Mouse (Mus musculus): ENCODE data around the gene Ppif. TPM values are rescaled to one million over a fixed set of nuclear protein-coding genes. Genes with fewer than 3 reads are reported as not detected.

Ppif gene
- 32.3 and 33.3 TPM in 2 replicates for polyA plus RNA-seq (2014; fragmentation: Nextera tagmentation; extraction: Ambion mirVana)

- peak within 1 kb of the TSS; percentile 88 for H3K4me3 ChIP-seq (ENCODE audit: low read depth, low read length)
- H3K36me3 ChIP-seq (ENCODE audit: control insufficient read depth, insufficient read depth, low read length), result no peaks in the 10 kb centered on the region; the same call in 1 of the 2 replicates
- no peak within 1 kb of the TSS for H3K27ac ChIP-seq (ENCODE audit: low read depth, low read length)
- ATAC-seq (ENCODE audit: low FRiP score) (peak; percentile 92), DNase-seq (ENCODE audit: low spot score) (peak; percentile 98)
- WGBS, result under 1% methylated on average over 70 of the region's 70 CpGs
- no peaks in the 10 kb centered on the region for H3K9me3 ChIP-seq (ENCODE audit: control insufficient read depth, low read length)
- peak within 1 kb of the TSS; percentile 94 for H3K4me2 ChIP-seq (replicated peaks; ENCODE audit: low read depth, low read length)
- H3K4me1 ChIP-seq (replicated peaks; ENCODE audit: control insufficient read depth, insufficient read depth, low read length), result peaks cover 6% of the 10 kb centered on the region; the same call in 1 of the 2 replicates
- H3K9ac ChIP-seq (ENCODE audit: low read depth, low read length), result peak within 1 kb of the TSS; percentile 77
- no peaks in the 10 kb centered on the region for H3K27me3 ChIP-seq (ENCODE audit: control insufficient read depth, insufficient read depth, low read length)
Observed at GRCm38 (mm10) chr14:25693888-25694568, at the start of gene Ppif. TSS of gene Ppif (plus strand) at chr14:25694154.

GRCm38 (mm10) chr14:25645717-25646116 is 48.2 kb upstream of the Ppif start:
- ATAC-seq (ENCODE audit: low FRiP score), result no peak
- no peak overlapping the region for H3K9ac ChIP-seq (ENCODE audit: low read depth, low read length)
- H3K36me3 ChIP-seq (ENCODE audit: control insufficient read depth, insufficient read depth, low read length), result peaks cover 27% of the 10 kb centered on the region
- no peaks in the 10 kb centered on the region for H3K27me3 ChIP-seq (ENCODE audit: control insufficient read depth, insufficient read depth, low read length)
- no peak overlapping the region for H3K4me2 ChIP-seq (replicated peaks; ENCODE audit: low read depth, low read length)
- WGBS, result 93% methylated on average over 9 of the region's 9 CpGs
- no peak for DNase-seq (ENCODE audit: low spot score)
- H3K9me3 ChIP-seq (ENCODE audit: control insufficient read depth, low read length), result no peaks in the 10 kb centered on the region
- no peak overlapping the region for H3K27ac ChIP-seq (ENCODE audit: low read depth, low read length)
- H3K4me1 ChIP-seq (replicated peaks; ENCODE audit: control insufficient read depth, insufficient read depth, low read length), result no peaks in the 10 kb centered on the region
- H3K4me3 ChIP-seq (ENCODE audit: low read depth, low read length), result no peak overlapping the region

GRCm38 (mm10) chr14:25646161-25646621 is 47.8 kb upstream of the Ppif start:
- 74% methylated on average over 2 of the region's 2 CpGs for WGBS
- Histone ChIP-seq H3K9me3 (ENCODE audit: control insufficient read depth, low read length) (no peaks in the 10 kb centered on the region), H3K36me3 (ENCODE audit: control insufficient read depth, insufficient read depth, low read length) (peaks cover 27% of the 10 kb centered on the region), H3K4me3 (ENCODE audit: low read depth, low read length) (no peak overlapping the region), H3K4me1 (replicated peaks; ENCODE audit: control insufficient read depth, insufficient read depth, low read length) (no peaks in the 10 kb centered on the region), H3K27me3 (ENCODE audit: control insufficient read depth, insufficient read depth, low read length) (no peaks in the 10 kb centered on the region), H3K27ac (ENCODE audit: low read depth, low read length) (no peak overlapping the region), H3K9ac (ENCODE audit: low read depth, low read length) (no peak overlapping the region), H3K4me2 (replicated peaks; ENCODE audit: low read depth, low read length) (no peak overlapping the region)
- ATAC-seq (ENCODE audit: low FRiP score) (peak; percentile 45), DNase-seq (ENCODE audit: low spot score) (peak; percentile 86)

- DNase-seq (ENCODE audit: low spot score), result no peak
- no peak overlapping the region for H3K4me3 ChIP-seq (ENCODE audit: low read depth, low read length)
- no peaks in the 10 kb centered on the region for H3K9me3 ChIP-seq (ENCODE audit: control insufficient read depth, low read length)
- no peaks in the 10 kb centered on the region for H3K27me3 ChIP-seq (ENCODE audit: control insufficient read depth, insufficient read depth, low read length)
- H3K27ac ChIP-seq (ENCODE audit: low read depth, low read length), result no peak overlapping the region
- ATAC-seq (ENCODE audit: low FRiP score), result no peak
- H3K9ac ChIP-seq (ENCODE audit: low read depth, low read length), result no peak overlapping the region
- H3K4me2 ChIP-seq (replicated peaks; ENCODE audit: low read depth, low read length), result no peak overlapping the region
- WGBS, result 98% methylated on average over 4 of the region's 4 CpGs
- no peaks in the 10 kb centered on the region for H3K4me1 ChIP-seq (replicated peaks; ENCODE audit: control insufficient read depth, insufficient read depth, low read length)
- peaks cover 47% of the 10 kb centered on the region for H3K36me3 ChIP-seq (ENCODE audit: control insufficient read depth, insufficient read depth, low read length)
Observed at GRCm38 (mm10) chr14:25651131-25651530, 42.8 kb upstream of the Ppif start.

- no peaks in the 10 kb centered on the region for H3K4me1 ChIP-seq (replicated peaks; ENCODE audit: control insufficient read depth, insufficient read depth, low read length)
- no peak overlapping the region for H3K4me2 ChIP-seq (replicated peaks; ENCODE audit: low read depth, low read length)
- no peaks in the 10 kb centered on the region for H3K9me3 ChIP-seq (ENCODE audit: control insufficient read depth, low read length)
- H3K27ac ChIP-seq (ENCODE audit: low read depth, low read length), result no peak overlapping the region
- no peak overlapping the region for H3K9ac ChIP-seq (ENCODE audit: low read depth, low read length)
- H3K36me3 ChIP-seq (ENCODE audit: control insufficient read depth, insufficient read depth, low read length), result peaks cover 48% of the 10 kb centered on the region
- 88% methylated on average over 9 of the region's 9 CpGs for WGBS
- H3K27me3 ChIP-seq (ENCODE audit: control insufficient read depth, insufficient read depth, low read length), result no peaks in the 10 kb centered on the region
- ATAC-seq (ENCODE audit: low FRiP score), result no peak
- DNase-seq (ENCODE audit: low spot score), result no peak
- H3K4me3 ChIP-seq (ENCODE audit: low read depth, low read length), result no peak overlapping the region
Observed at GRCm38 (mm10) chr14:25651905-25652304, 42.0 kb upstream of the Ppif start.

GRCm38 (mm10) chr14:25654401-25655197 is 39.4 kb upstream of the Ppif start:
- Histone ChIP-seq H3K4me3 (ENCODE audit: low read depth, low read length) (no peak overlapping the region), H3K9me3 (ENCODE audit: control insufficient read depth, low read length) (no peaks in the 10 kb centered on the region), H3K36me3 (ENCODE audit: control insufficient read depth, insufficient read depth, low read length) (peaks cover 53% of the 10 kb centered on the region), H3K4me2 (replicated peaks; ENCODE audit: low read depth, low read length) (no peak overlapping the region), H3K27me3 (ENCODE audit: control insufficient read depth, insufficient read depth, low read length) (no peaks in the 10 kb centered on the region), H3K27ac (ENCODE audit: low read depth, low read length) (no peak overlapping the region), H3K9ac (ENCODE audit: low read depth, low read length) (no peak overlapping the region), H3K4me1 (replicated peaks; ENCODE audit: control insufficient read depth, insufficient read depth, low read length) (no peaks in the 10 kb centered on the region)
- ATAC-seq (ENCODE audit: low FRiP score) (no peak), DNase-seq (ENCODE audit: low spot score) (no peak)
- WGBS, result 95% methylated on average over 14 of the region's 14 CpGs

GRCm38 (mm10) chr14:25660661-25661060 is 33.3 kb upstream of the Ppif start:
- Histone ChIP-seq H3K4me3 (ENCODE audit: low read depth, low read length) (no peak overlapping the region), H3K4me1 (replicated peaks; ENCODE audit: control insufficient read depth, insufficient read depth, low read length) (0 out of 2 replicates have a peak, but pooled peaks cover 3% of the 10 kb centered on the region), H3K9me3 (ENCODE audit: control insufficient read depth, low read length) (no peaks in the 10 kb centered on the region), H3K27me3 (ENCODE audit: control insufficient read depth, insufficient read depth, low read length) (no peaks in the 10 kb centered on the region), H3K9ac (ENCODE audit: low read depth, low read length) (no peak overlapping the region), H3K27ac (ENCODE audit: low read depth, low read length) (no peak overlapping the region), H3K36me3 (ENCODE audit: control insufficient read depth, insufficient read depth, low read length) (peaks cover 37% of the 10 kb centered on the region), H3K4me2 (replicated peaks; ENCODE audit: low read depth, low read length) (no peak overlapping the region)
- WGBS, result 58% methylated on average over 11 of the region's 11 CpGs
- ATAC-seq (ENCODE audit: low FRiP score) (no peak), DNase-seq (ENCODE audit: low spot score) (no peak)

- 64% methylated on average over 17 of the region's 17 CpGs for WGBS
- DNase-seq (ENCODE audit: low spot score), result no peak
Observed at GRCm38 (mm10) chr14:25661185-25661920, 32.6 kb upstream of the Ppif start.

More at GRCm38 (mm10) chr14:25661185-25661920, 32.6 kb upstream of the Ppif start:
- Histone ChIP-seq H3K27ac (ENCODE audit: low read depth, low read length) (no peak overlapping the region), H3K9me3 (ENCODE audit: control insufficient read depth, low read length) (no peaks in the 10 kb centered on the region), H3K4me3 (ENCODE audit: low read depth, low read length) (no peak overlapping the region), H3K27me3 (ENCODE audit: control insufficient read depth, insufficient read depth, low read length) (no peaks in the 10 kb centered on the region), H3K4me1 (replicated peaks; ENCODE audit: control insufficient read depth, insufficient read depth, low read length) (0 out of 2 replicates have a peak, but pooled peaks cover 3% of the 10 kb centered on the region), H3K4me2 (replicated peaks; ENCODE audit: low read depth, low read length) (no peak overlapping the region), H3K36me3 (ENCODE audit: control insufficient read depth, insufficient read depth, low read length) (peaks cover 32% of the 10 kb centered on the region), H3K9ac (ENCODE audit: low read depth, low read length) (no peak overlapping the region)
- ATAC-seq (ENCODE audit: low FRiP score), result no peak
